Mouse (Mus musculus): Measurements from ENCODE around the gene Pfkfb1. TPM values are rescaled to one million over a fixed set of nuclear protein-coding genes. Genes with fewer than 3 reads are reported as not detected.

Pfkfb1 gene
- total RNA-seq, 2 experiments from 2014 or later, result 25.7 to 26.4 TPM

- no peak for DNase-seq
These were observed 89.5 kb downstream of the Pfkfb1 start for GRCm38 (mm10) chrX:150677505-150677904.

Small RNA genes within 50 kb of the gene (microRNA-seq; reads per million reads assigned to microRNA genes)
- gene Mir3620, result not detected

Other genes with a start within 250 kb of the Pfkfb1 start
- gene Tmem29, start 129.1 kb upstream of the Pfkfb1 start, total RNA-seq (2021), result 10 to 100 TPM; 18.8 to 23.7 TPM
- 10 to 100 TPM; 65.6 to 83.7 TPM for gene Alas2, start 40.9 kb upstream of the Pfkfb1 start, total RNA-seq (2021)
- 10 to 100 TPM; 16.0 to 23.0 TPM for gene Apex2, start 1.6 kb downstream of the Pfkfb1 start, total RNA-seq (2021)
- 10 to 100 TPM in 1 of 2 experiments, 1 to 10 TPM in 1; 8.9 to 14.5 TPM for gene Tro, start 69.4 kb downstream of the Pfkfb1 start, total RNA-seq (2021)
- gene Maged2, start 226.1 kb downstream of the Pfkfb1 start, total RNA-seq (2021), result 100 to 1,000 TPM; 127 to 141 TPM

Data from adrenal gland, postnatal 10 days (tissue).